Mouse (Mus musculus): Measurements from ENCODE around the gene Ttc7b. TPM values are rescaled to one million over a fixed set of nuclear protein-coding genes. Genes with fewer than 3 reads are reported as not detected.
A peak's percentile ranks its signal among the peaks of the same experiment; 100 is the strongest.

The Ttc7b gene
- polyA plus RNA-seq, 1 experiment from 2014 or later, result 16.1 TPM

DNA sequence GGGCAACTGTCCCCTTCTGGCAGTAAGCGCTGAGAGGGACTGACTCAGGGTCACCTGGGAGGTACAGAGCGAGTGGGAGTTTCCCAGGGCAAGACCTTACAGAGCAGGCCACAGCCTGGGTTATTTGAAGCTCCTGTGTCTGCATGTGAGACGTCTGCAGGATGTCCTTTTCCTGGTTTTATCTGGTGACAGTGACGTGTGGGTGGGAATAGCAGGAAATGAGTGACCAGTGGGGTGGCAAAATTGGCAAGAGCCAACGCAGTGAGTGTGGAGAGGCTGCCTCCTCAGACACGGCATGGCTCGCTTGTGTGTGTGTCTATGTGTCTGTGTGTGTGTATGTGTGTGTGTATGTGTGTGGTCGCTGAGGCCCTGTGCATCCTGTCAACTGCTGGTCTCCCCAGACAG is 221.3 kb downstream of the Ttc7b start:
- Histone ChIP-seq H3K9me3 (ENCODE audit: control insufficient read depth, low read length) (no peaks in the 10 kb centered on the region), H3K9ac (ENCODE audit: low read length) (no peak overlapping the region), H3K4me1 (ENCODE audit: control insufficient read depth, insufficient read depth, low read length) (no peaks in the 10 kb centered on the region), H3K4me3 (ENCODE audit: low read depth, low read length) (no peak overlapping the region), H3K27me3 (ENCODE audit: control insufficient read depth, insufficient read depth, low read length) (no peaks in the 10 kb centered on the region), H3K27ac (ENCODE audit: low read depth, low read length) (no peak overlapping the region), H3K4me2 (ENCODE audit: low read depth) (no peak overlapping the region), H3K36me3 (ENCODE audit: control insufficient read depth, insufficient read depth, low read length) (no peaks in the 10 kb centered on the region)
- ATAC-seq (ENCODE audit: insufficient read depth, low FRiP score, low TSS enrichment), result no peak
- 82% methylated on average over 8 of the region's 8 CpGs for WGBS
- DNase-seq (ENCODE audit: low spot score), result no peak

DNA sequence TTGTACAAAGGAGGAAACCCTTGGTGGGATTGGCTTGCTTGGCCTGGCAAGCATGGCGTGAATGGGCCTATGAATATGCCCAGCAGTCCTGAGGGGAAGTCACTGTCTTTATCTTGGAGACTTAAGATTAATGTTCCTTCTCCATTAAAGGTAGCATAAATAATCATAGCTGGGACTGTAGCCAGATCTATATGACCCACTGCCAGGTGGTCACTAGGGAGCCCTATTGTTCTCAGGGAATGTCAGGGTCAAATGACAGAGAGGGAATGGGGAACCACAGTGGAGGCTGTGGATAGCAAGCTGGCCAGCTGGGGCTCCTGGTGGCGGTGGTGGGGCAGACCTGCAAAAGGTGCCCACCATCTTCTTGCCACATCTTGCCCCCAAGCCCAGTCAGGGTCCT is 221.8 kb downstream of the Ttc7b start:
- no peak for ATAC-seq (ENCODE audit: insufficient read depth, low FRiP score, low TSS enrichment)
- H3K36me3 ChIP-seq (ENCODE audit: control insufficient read depth, insufficient read depth, low read length), result no peaks in the 10 kb centered on the region
- H3K27me3 ChIP-seq (ENCODE audit: control insufficient read depth, insufficient read depth, low read length), result no peaks in the 10 kb centered on the region
- no peak for DNase-seq (ENCODE audit: low spot score)
- H3K4me1 ChIP-seq (ENCODE audit: control insufficient read depth, insufficient read depth, low read length), result no peaks in the 10 kb centered on the region
- H3K4me2 ChIP-seq (ENCODE audit: low read depth), result no peak overlapping the region
- H3K9me3 ChIP-seq (ENCODE audit: control insufficient read depth, low read length), result no peaks in the 10 kb centered on the region
- no peak overlapping the region for H3K9ac ChIP-seq (ENCODE audit: low read length)
- 86% methylated on average over 2 of the region's 2 CpGs for WGBS
- H3K27ac ChIP-seq (ENCODE audit: low read depth, low read length), result no peak overlapping the region
- H3K4me3 ChIP-seq (ENCODE audit: low read depth, low read length), result no peak overlapping the region

DNA sequence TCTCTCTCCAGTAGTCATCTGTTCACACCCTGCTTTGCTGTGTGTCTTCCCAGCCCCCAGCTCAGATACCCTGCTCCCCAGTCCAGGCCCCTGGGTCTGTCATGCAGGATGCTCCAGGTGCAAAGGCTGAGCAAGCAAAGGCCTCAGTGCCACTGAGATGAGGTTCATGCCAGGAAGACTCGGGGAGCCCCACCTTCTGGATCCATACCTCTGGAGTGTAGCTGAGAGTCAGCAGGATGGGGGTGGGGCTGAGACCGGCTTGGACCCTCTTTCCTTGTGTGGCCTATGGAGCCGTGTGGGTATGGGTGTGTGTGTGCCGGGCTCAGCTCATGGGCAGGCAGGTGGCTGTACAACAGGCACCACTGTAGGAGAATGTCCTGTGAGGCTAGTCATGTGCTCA is 222.7 kb downstream of the Ttc7b start:
- no peaks in the 10 kb centered on the region for H3K4me1 ChIP-seq (ENCODE audit: control insufficient read depth, insufficient read depth, low read length)
- H3K36me3 ChIP-seq (ENCODE audit: control insufficient read depth, insufficient read depth, low read length), result no peaks in the 10 kb centered on the region
- no peak overlapping the region for H3K27ac ChIP-seq (ENCODE audit: low read depth, low read length)
- no peak overlapping the region for H3K4me3 ChIP-seq (ENCODE audit: low read depth, low read length)
- no peak overlapping the region for H3K4me2 ChIP-seq (ENCODE audit: low read depth)
- 84% methylated on average over 4 of the region's 4 CpGs for WGBS
- H3K27me3 ChIP-seq (ENCODE audit: control insufficient read depth, insufficient read depth, low read length), result no peaks in the 10 kb centered on the region
- ATAC-seq (ENCODE audit: insufficient read depth, low FRiP score, low TSS enrichment), result no peak
- H3K9ac ChIP-seq (ENCODE audit: low read length), result no peak overlapping the region
- no peak for DNase-seq (ENCODE audit: low spot score)
- H3K9me3 ChIP-seq (ENCODE audit: control insufficient read depth, low read length), result no peaks in the 10 kb centered on the region

DNA sequence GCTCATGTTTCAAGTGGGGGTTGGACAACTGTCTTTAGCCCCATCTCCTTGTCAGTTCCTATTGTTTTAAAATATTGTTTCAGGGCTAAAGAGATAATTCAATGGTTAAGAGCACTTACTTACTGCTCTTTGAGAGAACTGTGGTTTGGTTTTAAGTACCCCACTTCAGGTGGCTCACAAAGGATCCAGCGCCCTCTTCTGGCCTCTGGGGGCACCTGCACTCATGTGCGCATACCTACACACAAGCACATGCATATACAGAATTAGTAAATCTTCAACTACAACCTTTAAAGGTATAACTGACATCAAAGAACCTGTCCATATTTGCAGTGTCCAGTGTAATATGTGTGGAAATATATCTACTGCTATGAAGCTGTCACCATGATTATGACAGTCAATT is 226.2 kb downstream of the Ttc7b start:
- H3K27me3 ChIP-seq (ENCODE audit: control insufficient read depth, insufficient read depth, low read length), result no peaks in the 10 kb centered on the region
- H3K4me3 ChIP-seq (ENCODE audit: low read depth, low read length), result no peak overlapping the region
- no peaks in the 10 kb centered on the region for H3K36me3 ChIP-seq (ENCODE audit: control insufficient read depth, insufficient read depth, low read length)
- no peak overlapping the region for H3K4me2 ChIP-seq (ENCODE audit: low read depth)
- no peaks in the 10 kb centered on the region for H3K9me3 ChIP-seq (ENCODE audit: control insufficient read depth, low read length)
- H3K4me1 ChIP-seq (ENCODE audit: control insufficient read depth, insufficient read depth, low read length), result peaks cover 9% of the 10 kb centered on the region; the same call in 1 of the 2 replicates
- WGBS, result 85% methylated on average over 2 of the region's 2 CpGs
- ATAC-seq (ENCODE audit: insufficient read depth, low FRiP score, low TSS enrichment), result no peak
- no peak overlapping the region for H3K27ac ChIP-seq (ENCODE audit: low read depth, low read length)
- H3K9ac ChIP-seq (ENCODE audit: low read length), result no peak overlapping the region
- no peak for DNase-seq (ENCODE audit: low spot score)

DNA sequence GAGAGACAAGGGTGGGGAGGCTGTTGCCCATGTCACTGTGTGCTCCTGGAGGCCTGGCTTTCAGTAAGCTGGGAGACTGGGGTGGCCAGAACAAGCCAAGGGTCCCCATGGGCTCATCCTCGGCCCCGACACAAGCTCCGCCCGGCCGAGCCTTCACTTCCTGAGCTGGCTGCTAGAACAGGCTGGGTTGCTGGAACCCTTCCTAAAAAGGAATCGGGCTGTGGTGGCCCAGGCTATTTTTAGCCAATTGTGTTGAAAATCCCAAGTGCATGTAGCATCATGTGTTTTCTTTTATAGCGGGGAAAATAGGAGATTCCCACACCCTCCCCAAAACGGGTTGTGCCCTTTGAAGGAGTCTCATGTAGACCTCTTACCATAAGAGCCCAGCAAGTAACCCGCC is 226.7 kb downstream of the Ttc7b start:
- Histone ChIP-seq H3K4me2 (ENCODE audit: low read depth) (no peak overlapping the region), H3K36me3 (ENCODE audit: control insufficient read depth, insufficient read depth, low read length) (no peaks in the 10 kb centered on the region), H3K4me3 (ENCODE audit: low read depth, low read length) (no peak overlapping the region), H3K27me3 (ENCODE audit: control insufficient read depth, insufficient read depth, low read length) (no peaks in the 10 kb centered on the region), H3K9ac (ENCODE audit: low read length) (no peak overlapping the region), H3K27ac (ENCODE audit: low read depth, low read length) (no peak overlapping the region), H3K4me1 (ENCODE audit: control insufficient read depth, insufficient read depth, low read length) (peaks cover 9% of the 10 kb centered on the region; the same call in 1 of the 2 replicates), H3K9me3 (ENCODE audit: control insufficient read depth, low read length) (no peaks in the 10 kb centered on the region)
- no peak for ATAC-seq (ENCODE audit: insufficient read depth, low FRiP score, low TSS enrichment)
- DNase-seq (ENCODE audit: low spot score), result no peak
- 95% methylated on average over 9 of the region's 9 CpGs for WGBS

DNA sequence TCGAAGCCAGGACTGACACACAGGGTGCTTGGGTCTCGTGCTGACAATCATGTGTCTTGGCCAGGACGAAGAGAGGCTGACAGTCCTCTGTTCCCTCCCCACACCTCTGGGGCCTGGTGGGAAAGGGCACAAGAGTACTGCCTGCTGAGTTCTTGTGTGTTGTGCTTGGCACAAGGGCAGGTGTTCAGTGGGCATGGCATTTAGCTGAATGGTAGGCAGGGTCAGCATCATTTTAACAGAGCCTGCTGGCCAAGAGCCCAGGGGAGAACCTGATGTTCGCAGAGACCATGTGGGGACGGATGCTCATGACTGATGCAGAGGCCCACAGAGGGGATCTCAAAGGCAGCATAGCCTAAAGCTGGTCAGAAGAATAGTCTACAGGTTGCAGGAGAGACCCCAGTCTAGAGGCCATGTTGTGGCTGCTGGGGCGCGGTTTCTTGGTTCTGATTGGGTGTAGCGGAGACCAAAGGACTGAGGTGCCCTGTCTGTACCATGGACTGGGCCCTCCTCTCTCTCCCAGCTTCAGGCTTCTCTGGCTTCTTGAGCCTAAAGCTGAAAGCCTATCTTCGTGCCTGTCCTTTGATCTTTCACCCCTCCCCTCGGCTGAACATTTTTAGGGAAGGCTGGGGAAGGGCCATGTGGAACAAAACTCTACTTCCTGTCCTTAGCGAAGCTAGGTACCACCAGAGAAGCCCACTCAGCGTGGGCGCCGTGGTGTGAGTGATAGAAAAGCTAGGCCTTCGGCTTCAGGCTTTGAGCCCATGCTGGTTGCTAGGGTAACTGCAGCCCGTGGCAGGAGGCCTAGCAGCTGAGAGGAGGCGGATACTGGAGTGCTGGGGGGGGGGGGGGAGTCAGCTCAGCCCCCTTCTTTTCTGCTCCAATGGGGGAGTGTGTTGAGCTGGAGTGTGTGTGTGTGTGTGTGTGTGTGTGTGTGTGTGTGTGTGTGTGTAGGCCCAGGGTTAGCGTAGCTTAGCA is 229.6 kb downstream of the Ttc7b start:
- H3K36me3 ChIP-seq (ENCODE audit: control insufficient read depth, insufficient read depth, low read length), result no peaks in the 10 kb centered on the region
- no peak overlapping the region for H3K9ac ChIP-seq (ENCODE audit: low read length)
- 51% methylated on average over 17 of the region's 18 CpGs for WGBS
- H3K27ac ChIP-seq (ENCODE audit: low read depth, low read length), result no peak overlapping the region; the same call in 1 of the 2 replicates
- DNase-seq (ENCODE audit: low spot score) (peak; percentile 77), ATAC-seq (ENCODE audit: insufficient read depth, low FRiP score, low TSS enrichment) (peak; percentile 71)
- H3K4me1 ChIP-seq (ENCODE audit: control insufficient read depth, insufficient read depth, low read length), result peaks cover 9% of the 10 kb centered on the region; the same call in 1 of the 2 replicates
- H3K27me3 ChIP-seq (ENCODE audit: control insufficient read depth, insufficient read depth, low read length), result no peaks in the 10 kb centered on the region
- H3K4me3 ChIP-seq (ENCODE audit: low read depth, low read length), result no peak overlapping the region
- H3K4me2 ChIP-seq (ENCODE audit: low read depth), result no peak overlapping the region
- H3K9me3 ChIP-seq (ENCODE audit: control insufficient read depth, low read length), result no peaks in the 10 kb centered on the region

DNA sequence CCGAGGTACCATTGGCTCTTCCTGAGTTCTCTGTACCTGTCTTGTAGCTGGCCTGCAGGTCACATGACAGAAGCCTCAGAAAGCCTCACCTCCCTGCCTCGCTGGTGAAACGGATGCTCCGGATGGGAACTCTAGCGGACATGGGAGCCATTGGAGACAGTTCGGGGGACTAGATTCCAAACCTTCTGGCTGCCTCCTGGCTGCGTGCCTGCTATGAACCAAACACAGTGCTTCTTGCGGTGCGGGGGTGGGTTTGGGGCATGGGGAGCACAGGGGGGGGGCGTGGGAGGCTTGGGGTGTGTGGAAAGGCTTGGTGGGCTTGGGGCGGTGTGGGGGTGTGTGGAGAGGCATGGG is 230.5 kb downstream of the Ttc7b start:
- ATAC-seq (ENCODE audit: insufficient read depth, low FRiP score, low TSS enrichment), result 0 out of 2 replicates have a peak, but pooled peaks have one; percentile 17

DNA sequence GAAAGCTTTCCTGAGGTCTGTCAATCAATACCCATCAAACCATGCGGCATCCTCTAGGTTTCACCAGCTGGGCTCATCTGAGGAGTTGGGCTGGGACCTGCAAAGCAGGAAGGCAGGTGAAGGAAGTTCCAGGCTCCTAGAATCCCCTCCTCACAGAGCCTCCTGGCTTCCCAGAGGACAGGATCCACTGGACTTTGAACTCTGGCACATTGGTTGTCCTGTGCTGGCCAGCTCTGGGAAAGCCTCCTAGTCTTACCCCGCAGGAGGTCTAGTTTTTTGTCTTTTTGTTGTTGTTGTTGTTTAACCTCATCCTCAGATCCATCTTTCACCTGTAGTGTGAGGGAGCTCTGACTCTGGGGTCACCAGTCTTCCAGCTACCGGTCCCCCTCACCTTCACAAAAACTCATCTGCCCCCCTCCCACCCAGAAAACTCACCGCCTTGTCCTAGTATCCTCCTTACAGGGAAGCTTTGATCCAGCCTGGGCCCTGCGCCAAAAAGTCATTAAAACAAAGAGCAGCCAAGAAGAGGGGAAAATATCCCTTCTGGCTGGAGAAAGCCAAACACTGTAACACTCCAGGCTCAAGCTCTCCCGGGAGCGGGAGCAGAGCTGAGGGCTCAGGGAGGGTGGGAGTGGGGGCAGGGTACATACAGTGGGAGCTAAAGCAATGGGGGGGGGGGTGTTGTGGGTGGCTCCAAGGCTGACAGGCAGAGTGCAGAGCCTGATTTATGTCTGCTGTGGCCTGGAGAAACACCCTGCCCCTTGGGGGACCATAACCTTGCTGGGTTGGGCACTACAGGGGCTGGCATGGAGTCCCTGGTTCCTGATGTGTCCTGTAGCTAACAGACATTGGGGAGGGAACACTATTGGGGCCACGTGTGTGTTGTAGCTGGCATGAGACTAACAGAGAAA is 231.1 kb downstream of the Ttc7b start:
- peak; percentile 54 for DNase-seq (ENCODE audit: low spot score)
- Histone ChIP-seq H3K27ac (ENCODE audit: low read depth, low read length) (no peak overlapping the region), H3K36me3 (ENCODE audit: control insufficient read depth, insufficient read depth, low read length) (no peaks in the 10 kb centered on the region), H3K9ac (ENCODE audit: low read length) (no peak overlapping the region), H3K9me3 (ENCODE audit: control insufficient read depth, low read length) (no peaks in the 10 kb centered on the region), H3K4me3 (ENCODE audit: low read depth, low read length) (no peak overlapping the region), H3K4me1 (ENCODE audit: control insufficient read depth, insufficient read depth, low read length) (peaks cover 9% of the 10 kb centered on the region; the same call in 1 of the 2 replicates), H3K27me3 (ENCODE audit: control insufficient read depth, insufficient read depth, low read length) (no peaks in the 10 kb centered on the region), H3K4me2 (ENCODE audit: low read depth) (no peak overlapping the region)
- 44% methylated on average over 8 of the region's 8 CpGs for WGBS
- ATAC-seq (ENCODE audit: insufficient read depth, low FRiP score, low TSS enrichment), result peak; percentile 66

More for the DNA sequence above, 230.5 kb downstream of the Ttc7b start:
- Histone ChIP-seq H3K4me2 (ENCODE audit: low read depth) (no peak overlapping the region), H3K36me3 (ENCODE audit: control insufficient read depth, insufficient read depth, low read length) (no peaks in the 10 kb centered on the region), H3K27ac (ENCODE audit: low read depth, low read length) (no peak overlapping the region), H3K9ac (ENCODE audit: low read length) (no peak overlapping the region), H3K9me3 (ENCODE audit: control insufficient read depth, low read length) (no peaks in the 10 kb centered on the region), H3K4me1 (ENCODE audit: control insufficient read depth, insufficient read depth, low read length) (peaks cover 9% of the 10 kb centered on the region; the same call in 1 of the 2 replicates), H3K4me3 (ENCODE audit: low read depth, low read length) (no peak overlapping the region), H3K27me3 (ENCODE audit: control insufficient read depth, insufficient read depth, low read length) (no peaks in the 10 kb centered on the region)
- no peak for DNase-seq (ENCODE audit: low spot score)
- 72% methylated on average over 11 of the region's 11 CpGs for WGBS
